Mouse (Mus musculus) C2C12 (cell line): ENCODE data around the gene Acad12. TPM values are rescaled to one million over a fixed set of nuclear protein-coding genes. Genes with fewer than 3 reads are reported as not detected.

ENCODE experiments used
- H3K27me3 ChIP-seq: one replicate; pipeline ENCODE4 v1.6.1; 2011; ENCODE audit not compliant: control insufficient read depth, insufficient read depth, insufficient read length
- H3K36me3 ChIP-seq: one replicate; pipeline ENCODE4 v1.6.1; 2011; ENCODE audit not compliant: control insufficient read depth, insufficient read depth
- H3K4me3 ChIP-seq: one replicate; pipeline ENCODE4 v1.5.1; 2011; ENCODE audit warnings: mild to moderate bottlenecking, control low read depth; ENCODE audit not compliant: poor library complexity, insufficient read depth, severe bottlenecking
- H3K79me2 ChIP-seq: one replicate; pipeline ENCODE4 v1.6.1; 2011; ENCODE audit not compliant: control insufficient read depth, insufficient read depth
- H3K79me3 ChIP-seq: one replicate; pipeline ENCODE4 v1.6.1; 2011; ENCODE audit warnings: low read depth, control low read depth
- H3ac ChIP-seq: one replicate; pipeline ENCODE3; 2011; ENCODE audit warnings: low read depth; ENCODE audit not compliant: control insufficient read depth, insufficient read length
- CEBPB ChIP-seq: IDR thresholded peaks from one replicate; pipeline ENCODE4 v1.6.1; 2011; ENCODE audit warnings: low read depth, mild to moderate bottlenecking, control low read depth, moderate library complexity
- CTCF ChIP-seq: IDR thresholded peaks from one replicate; pipeline ENCODE4 v1.5.1; 2011; ENCODE audit not compliant: control insufficient read depth, insufficient read depth, insufficient read length
- FOSL1 ChIP-seq: IDR thresholded peaks from one replicate; pipeline ENCODE4 v1.8.0; 2011; ENCODE audit warnings: mild to moderate bottlenecking, low read length; ENCODE audit not compliant: poor library complexity, insufficient read depth, severe bottlenecking
- MAX ChIP-seq: IDR thresholded peaks from one replicate; pipeline ENCODE4 v1.6.1; 2011; ENCODE audit warnings: mild to moderate bottlenecking, control low read depth
- MYOD1 ChIP-seq: IDR thresholded peaks from one replicate; pipeline ENCODE4 v1.6.1; 2011; ENCODE audit warnings: low read depth; ENCODE audit not compliant: control insufficient read depth, insufficient read length
- MYOG ChIP-seq: IDR thresholded peaks from one replicate; pipeline ENCODE4 v1.6.1; 2011; ENCODE audit not compliant: control insufficient read depth, insufficient read length; ENCODE audit errors: extremely low read depth
- USF1 ChIP-seq: IDR thresholded peaks from one replicate; pipeline ENCODE4 v1.6.1; 2011; ENCODE audit warnings: low read depth, mild to moderate bottlenecking, control low read depth, moderate library complexity
- polyA plus RNA-seq: library from polyadenylated mRNA; unstranded; fragments of >200 nt; fragmentation: generic; extraction: Trizol; gene quantifications from one replicate; pipeline ENCODE4 v1.2.1, GENCODE M21; 2012; ENCODE audit warnings: missing spikeins

Acad12 gene
- polyA plus RNA-seq, 1 experiment = 0.77 TPM

DNA sequence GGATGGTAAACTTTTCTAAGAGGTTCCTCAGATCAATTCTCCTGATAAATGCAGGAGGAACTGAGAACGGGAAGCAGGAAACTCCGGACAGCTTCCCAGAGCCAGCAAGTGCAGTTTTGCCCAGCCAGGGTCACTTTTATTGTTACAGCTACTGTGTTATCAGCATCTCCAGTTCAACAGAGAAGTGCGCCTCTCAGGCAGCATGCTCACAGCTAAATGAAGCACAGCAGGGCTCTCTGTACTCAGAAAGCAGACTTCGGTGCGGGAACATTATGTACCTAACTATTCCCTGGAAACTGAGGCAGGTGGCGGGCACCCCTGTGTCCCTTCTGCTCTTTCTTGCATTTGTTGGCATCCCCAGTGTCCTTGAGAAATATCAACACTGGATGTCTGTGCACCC is 22.5 kb downstream of the Acad12 start:
- Histone ChIP-seq H3K4me3 (no peak overlapping the region), H3K27me3 (no peaks in the 10 kb centered on the region), H3K79me2 (peaks cover 22% of the 10 kb centered on the region), H3K79me3 (peaks cover 17% of the 10 kb centered on the region), H3ac (no peak overlapping the region), H3K36me3 (no peaks in the 10 kb centered on the region)
- TF ChIP-seq MYOG = no peak
- TF ChIP-seq FOSL1 = no peak
- TF ChIP-seq MYOD1 = no peak
- no peak for TF ChIP-seq MAX
- TF ChIP-seq CTCF = no peak
- no peak for TF ChIP-seq CEBPB

DNA sequence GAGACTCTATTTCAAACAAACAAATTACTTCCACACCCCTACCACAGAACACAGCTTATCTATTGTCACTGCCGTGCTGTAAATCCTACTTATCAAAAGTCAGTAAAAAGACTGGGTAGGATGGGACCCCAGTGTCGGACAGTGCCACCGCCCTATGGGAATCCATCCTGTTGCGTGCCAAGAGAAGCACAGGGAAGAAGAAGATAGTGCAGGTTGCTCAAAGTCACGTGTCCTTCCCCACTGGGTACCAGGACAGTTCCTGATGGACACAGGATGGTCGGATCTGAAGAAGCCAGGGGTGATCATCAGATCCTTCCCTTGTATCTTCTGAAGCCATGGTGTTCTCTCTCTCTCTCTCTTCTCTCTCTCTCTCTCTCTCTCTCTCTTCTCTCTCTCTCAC is 23.0 kb downstream of the Acad12 start:
- Histone ChIP-seq H3K79me2 (peaks cover 27% of the 10 kb centered on the region), H3ac (no peak overlapping the region)
- TF ChIP-seq FOSL1 (no peak), USF1 (no peak), MAX (no peak), MYOG (no peak), CTCF (no peak), MYOD1 (no peak), CEBPB (no peak)

GRCm38 (mm10) chr5:121594714-121595313 is 23.9 kb downstream of the Acad12 start:
- no peak for TF ChIP-seq MYOG
- no peaks in the 10 kb centered on the region for H3K27me3 ChIP-seq
- H3K79me2 ChIP-seq = peaks cover 36% of the 10 kb centered on the region
- H3K36me3 ChIP-seq = peaks cover 7% of the 10 kb centered on the region
- H3K79me3 ChIP-seq = peaks cover 26% of the 10 kb centered on the region
- no peak overlapping the region for H3K4me3 ChIP-seq
- no peak overlapping the region for H3ac ChIP-seq

More for the DNA sequence above, 23.0 kb downstream of the Acad12 start:
- Histone ChIP-seq H3K79me3 (peaks cover 21% of the 10 kb centered on the region), H3K4me3 (no peak overlapping the region), H3K27me3 (no peaks in the 10 kb centered on the region), H3K36me3 (no peaks in the 10 kb centered on the region)

DNA sequence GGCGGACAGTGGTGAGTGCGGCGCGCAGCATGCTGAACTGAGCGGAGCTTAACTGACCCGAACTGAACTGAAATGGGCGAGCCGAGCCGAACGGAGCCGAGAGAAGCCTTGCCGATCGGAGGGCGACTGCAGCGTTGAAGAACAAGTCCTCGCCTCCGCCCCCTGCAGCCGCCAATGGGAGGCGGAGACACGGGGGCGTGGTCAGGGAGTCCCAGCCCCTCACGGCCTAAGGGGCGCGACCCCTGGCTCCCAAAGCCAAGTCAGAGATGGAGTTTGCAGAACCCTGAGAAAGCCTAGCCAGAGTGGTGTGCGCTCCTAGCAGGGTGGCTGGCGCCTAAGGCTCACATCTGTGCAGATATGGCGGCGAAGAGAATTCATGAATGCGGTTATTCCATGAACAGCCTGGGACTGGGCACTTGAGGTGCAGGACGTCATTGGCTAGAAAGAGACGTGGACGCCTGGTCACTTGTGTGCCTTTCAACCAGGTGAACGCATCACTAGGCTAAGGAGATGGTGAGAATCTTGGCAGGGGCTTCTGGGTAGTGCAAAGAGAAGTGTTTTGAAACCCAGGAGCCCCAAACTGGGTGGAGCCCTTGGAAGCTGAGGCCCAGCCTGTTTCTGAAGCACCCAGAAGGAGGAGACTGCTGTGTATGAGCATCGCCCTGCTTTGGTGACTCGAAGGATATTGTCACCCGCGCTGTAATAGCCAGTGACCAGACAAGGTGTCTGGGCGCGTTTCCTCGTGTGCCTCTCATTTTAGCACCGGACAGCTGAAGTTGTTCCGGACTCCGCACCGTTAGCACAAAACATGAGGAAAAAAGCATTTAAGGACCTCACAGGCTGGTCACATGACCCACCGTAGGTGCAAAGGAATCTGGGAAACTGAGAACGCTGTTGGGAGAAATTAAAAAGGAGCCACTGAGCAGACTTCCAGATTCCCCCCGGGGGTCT is 25.0 kb downstream of the Acad12 start, which contains the start of gene Aldh2:
TSS of gene Aldh2 (minus strand) at position 374 of the 951 bp plus-strand sequence.
- Histone ChIP-seq H3K36me3 (peaks cover 7% of the 10 kb centered on the region), H3K4me3 (peak within 1 kb of the TSS; percentile 63), H3K79me3 (peaks cover 34% of the 10 kb centered on the region), H3K79me2 (peaks cover 47% of the 10 kb centered on the region), H3ac (peak within 1 kb of the TSS; percentile 90), H3K27me3 (no peaks in the 10 kb centered on the region)
- TF ChIP-seq FOSL1 (no peak), MYOG (no peak), USF1 (peak; percentile 97), CTCF (no peak), CEBPB (no peak), MYOD1 (no peak), MAX (peak; percentile 57)

DNA sequence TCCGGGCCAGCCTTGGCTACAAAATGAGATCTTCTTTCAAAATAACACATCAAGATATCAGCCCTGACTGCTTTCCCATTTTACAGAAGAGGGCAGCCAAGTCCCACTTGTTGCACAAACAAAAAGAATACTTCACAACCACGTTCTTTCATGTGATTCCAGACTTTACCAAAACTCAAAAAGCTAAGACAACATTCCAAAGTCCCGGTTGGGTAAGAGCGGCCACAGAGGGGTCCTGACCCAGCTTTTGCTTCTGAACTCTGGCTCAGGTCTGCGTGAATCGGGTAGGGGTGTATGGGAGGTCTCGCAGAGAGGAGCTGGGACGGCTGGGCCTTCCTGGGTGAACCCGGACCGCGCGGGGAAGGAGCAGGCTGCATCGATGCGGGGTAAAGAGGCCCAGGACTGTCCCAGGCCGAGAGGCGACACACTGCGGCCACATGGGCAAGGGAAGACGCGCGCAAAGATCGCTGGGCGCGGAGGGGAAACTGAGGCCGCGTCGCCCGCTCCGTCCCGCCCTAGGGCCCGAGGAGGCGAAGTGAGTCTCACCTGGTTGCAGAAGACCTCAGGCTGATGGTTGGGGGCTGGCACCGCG is 25.8 kb downstream of the Acad12 start:
- H3K36me3 ChIP-seq = peaks cover 7% of the 10 kb centered on the region
- no peak for TF ChIP-seq USF1
- no peak for TF ChIP-seq MAX
- TF ChIP-seq CEBPB = no peak
- no peak for TF ChIP-seq FOSL1
- no peak for TF ChIP-seq MYOG
- TF ChIP-seq MYOD1 = no peak
- no peak for TF ChIP-seq CTCF
- H3K4me3 ChIP-seq = peak overlapping the region; percentile 63
- peaks cover 34% of the 10 kb centered on the region for H3K79me3 ChIP-seq
- H3ac ChIP-seq = peak overlapping the region; percentile 90
- H3K79me2 ChIP-seq = peaks cover 55% of the 10 kb centered on the region
- no peaks in the 10 kb centered on the region for H3K27me3 ChIP-seq
